Mouse (Mus musculus) left cerebral cortex, adult 9 months (tissue): ENCODE data around the gene Kif2c.

Experiments
- DNase-seq, 2 experiments: peaks; one replicate each; pipeline ENCODE4 v3.0.0; 2022; ENCODE audit warnings: low spot score in 2 of 2

The Kif2c gene

DNA sequence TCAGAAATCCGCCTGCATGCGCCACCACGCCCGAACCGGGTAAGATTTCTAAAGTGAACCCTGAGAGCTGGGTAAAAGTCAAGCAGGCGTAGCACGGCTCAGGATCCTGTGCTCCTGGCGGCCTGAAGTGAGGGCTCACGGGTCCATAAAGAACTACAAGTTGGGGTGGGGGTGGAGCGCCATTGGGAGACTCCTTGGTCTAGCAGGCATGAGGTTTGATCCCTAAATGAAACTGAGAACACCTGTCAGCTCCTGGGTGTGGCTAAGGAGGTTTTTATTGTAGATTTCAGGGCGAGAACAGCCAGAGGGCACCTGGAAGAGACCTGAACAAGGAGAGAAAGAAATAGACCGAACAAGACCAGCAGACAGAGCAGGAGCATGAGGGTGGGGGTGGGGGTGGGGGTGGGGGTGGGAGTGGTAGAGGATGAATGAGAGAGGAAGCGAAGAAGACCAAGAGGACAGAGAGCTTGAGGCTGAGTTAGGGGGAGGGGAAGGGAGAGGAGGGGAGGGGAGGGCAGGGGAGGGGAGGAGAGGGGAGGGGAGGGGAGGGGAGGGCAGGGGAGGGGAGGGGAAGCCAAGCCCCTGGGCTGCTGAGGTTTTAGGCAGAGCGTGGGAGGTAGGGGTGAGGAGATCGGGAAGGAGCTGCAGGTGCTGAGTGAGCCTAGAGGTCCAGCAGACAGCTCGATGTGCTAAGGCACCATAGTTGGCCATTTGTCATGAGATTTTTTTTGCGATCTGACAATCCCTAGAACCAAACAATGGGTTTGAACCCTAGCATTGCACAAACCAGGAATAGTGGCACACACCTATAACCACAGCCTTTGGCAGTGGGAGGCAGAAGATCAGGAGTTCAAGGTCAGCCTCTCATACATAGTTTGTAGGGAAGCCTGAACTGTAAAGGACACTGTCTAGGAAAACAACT, 43.9 kb downstream of the Kif2c start:
- DNase-seq = no peak

DNA sequence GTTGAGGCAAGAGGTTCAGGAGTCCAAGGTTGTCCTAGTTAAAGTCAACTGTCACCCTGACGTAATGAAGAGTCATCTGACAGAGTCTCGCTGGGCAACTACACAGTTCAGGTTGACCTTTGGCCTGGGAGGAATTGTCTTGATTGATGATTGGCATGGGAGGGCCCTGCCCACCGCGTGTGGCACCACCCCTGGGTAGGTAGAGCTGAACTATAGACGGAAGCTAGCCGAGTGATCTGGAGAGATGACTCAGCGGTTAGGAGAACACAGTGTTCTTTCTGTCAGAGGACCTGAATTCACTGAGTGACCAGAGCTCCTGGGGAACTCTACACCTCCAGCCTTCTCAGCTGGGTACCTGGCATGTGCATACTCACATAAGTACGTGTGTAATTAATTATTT, 46.4 kb downstream of the Kif2c start:
- no peak for DNase-seq

DNA sequence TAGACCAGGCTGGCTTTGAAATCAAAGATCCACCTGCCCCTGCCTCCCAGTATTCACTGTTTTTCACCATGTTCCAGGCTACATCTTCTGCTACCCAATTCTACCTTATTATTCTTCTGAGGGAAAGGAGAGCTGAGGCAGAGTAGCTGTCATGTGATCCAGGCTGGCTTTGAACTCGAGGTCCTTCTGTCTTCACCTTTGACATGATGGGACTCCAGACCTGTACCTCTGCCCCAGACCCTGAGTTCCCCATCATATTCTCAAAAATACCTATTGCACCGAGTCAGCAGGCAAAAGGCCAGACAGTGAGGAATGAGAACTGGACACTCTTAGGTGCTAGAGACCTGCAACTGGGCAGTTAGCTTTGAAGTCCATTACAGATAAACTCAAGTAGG, 47.8 kb downstream of the Kif2c start:
- no peak for DNase-seq

DNA sequence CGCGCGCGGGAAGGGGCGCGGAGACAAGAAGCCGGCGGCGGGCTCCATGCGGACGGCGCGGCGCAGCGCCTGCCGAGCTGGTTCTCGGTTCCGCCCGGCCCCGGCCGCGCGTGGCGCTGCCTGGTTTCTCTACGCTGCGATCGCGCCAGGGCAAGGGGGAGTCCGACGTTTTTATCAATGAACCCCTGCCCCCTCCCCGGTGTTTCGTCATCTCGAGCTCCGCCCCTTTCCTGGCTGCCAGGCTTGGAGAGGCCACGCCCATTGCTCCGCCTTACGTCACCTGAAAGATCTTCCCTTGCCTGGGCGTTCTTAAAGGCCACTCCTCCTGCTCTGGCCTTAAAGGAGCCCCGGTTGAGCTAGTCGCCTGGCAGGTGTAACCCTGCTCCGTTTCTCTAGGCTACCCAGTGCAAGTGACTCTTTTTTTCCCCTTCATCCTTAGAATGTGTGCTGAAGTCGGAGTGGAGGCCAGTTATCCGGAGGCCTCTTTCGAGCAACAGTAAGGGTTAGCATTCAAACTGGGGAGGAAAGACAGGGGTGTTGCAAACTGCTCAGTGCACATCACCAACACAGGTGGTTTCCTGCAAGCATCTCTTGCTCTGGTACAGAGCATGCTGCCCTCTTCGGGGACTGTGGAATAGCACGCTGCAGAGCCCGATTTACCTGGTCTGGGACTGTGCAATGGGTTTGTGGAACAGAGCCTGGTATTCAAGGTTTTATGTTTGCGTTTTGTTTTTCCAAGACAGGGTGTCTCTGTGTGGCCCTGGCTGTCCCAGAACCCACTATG, 48.4 kb downstream of the Kif2c start, which contains the start of gene Plk3:
Gene Plk3 (minus strand): TSS at position 147 of the 784 bp plus-strand sequence.
- peak; percentile 93 to 99 for DNase-seq

DNA sequence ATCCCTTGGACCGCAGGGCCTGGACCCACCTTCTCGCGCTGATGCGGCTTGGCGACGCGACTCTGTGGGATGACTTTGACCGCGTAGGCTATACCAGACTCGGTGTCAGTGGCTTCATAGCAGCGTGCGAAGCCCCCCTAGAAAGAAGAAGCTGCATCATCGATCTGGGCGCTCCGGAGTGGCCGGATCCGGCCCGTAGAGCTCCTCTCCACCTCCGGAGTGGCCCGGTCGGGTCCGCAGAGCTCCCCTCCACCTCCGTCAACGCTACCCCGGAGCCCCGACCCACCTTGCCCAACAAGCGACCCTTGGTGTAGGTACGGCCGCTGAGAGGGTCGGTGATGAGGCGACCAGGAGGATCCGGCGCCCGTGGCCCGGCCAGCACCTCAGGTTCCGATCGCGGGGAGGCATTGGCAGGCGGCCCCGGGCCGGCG, 49.1 kb downstream of the Kif2c start:
- DNase-seq = no peak

DNA sequence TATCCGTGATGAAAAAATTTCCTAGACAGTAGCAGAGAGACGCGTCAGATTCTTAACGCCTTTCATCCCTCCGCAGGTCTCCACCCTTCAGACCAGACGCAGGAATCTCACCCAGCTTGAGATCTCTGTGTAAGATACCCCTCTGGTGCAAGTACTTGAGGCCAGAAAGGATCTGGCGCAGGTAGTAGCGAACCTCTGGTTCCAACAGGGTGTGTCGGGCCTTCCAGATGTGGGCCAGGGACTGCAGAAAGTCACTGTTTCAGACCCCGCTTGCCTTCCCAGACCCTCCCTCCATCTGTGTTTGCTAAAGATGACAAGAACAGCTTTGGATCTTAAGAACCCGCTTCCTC, 49.7 kb downstream of the Kif2c start:
- no peak for DNase-seq

DNA sequence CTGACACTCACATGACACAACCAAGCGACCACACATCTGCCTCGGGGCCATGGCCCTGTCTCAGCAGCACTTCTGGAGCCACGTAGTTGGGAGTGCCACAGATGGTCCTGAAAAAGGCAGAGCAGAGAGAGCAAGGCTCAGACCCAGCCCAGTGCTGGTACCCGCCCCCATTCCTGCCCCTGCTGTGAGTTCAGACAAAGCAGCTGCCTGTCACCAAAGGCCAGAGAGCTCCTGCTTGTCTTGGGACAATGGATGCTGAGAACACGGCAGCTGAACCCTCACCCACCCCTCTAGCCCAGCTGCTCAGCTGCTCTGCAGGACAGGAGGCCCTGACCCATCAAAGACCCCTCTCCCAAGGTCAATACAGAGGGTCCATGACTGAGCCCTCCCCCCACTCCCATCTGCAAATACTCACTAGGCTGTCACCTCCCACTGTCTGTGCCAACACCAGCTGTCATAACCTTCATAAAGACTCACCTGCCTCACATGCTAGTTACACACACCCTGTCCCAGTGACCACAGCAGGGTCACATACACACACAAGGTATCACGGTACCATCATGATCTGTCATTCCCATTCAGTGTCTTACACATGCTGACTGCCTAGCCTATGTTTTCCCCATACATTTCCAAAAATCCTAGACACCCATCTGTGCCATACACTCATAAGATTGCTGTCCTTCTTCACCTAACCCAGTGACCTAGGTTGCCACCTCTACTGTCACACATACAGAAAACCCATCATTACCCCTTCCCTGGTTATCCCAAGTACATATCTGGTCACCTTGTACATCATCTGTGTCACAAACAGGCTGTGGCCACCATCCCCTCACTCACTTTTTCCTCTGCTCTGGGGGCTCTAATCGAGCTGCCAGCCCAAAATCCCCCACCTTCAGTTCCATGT, 50.3 kb downstream of the Kif2c start:
- no peak for DNase-seq

DNA sequence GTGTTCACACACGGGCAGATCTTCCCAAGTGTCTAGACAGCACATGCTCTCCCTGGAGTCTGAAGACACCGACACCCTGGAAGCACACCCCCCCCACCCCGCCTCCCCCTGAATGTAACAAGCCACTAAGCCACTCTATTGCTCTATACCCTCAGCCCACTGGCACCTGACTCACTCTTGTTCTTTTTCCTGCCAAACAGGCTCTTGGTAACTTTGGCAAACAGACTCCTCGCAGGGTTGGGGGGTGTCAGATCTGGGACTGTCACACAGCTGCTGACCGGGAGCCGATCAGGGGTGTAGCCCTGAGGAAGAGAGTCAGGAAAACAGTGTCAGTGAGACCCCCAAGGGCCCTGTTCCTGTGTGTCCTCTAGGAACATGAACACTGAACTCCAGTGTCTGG, 51.2 kb downstream of the Kif2c start:
- no peak for DNase-seq

DNA sequence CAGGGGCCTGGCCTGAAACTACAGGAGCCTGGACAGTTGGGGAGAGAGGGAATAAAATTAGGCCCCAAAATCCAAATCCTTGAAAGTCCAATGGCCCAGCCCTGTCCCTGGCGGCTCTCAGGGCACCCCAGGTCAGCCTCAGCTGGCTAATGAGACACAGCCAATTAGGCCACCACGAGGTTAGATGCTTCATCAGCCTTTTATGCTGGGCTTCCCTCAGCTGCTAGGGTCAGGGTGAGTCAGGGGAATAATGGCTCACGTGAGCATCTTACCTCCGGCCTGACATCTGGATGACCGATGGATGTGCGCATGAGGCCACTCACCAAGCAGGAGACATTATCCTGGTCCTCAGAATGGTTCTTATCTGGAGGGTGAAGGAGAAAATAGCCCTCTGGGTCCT, 51.6 kb downstream of the Kif2c start:
- DNase-seq = no peak

DNA sequence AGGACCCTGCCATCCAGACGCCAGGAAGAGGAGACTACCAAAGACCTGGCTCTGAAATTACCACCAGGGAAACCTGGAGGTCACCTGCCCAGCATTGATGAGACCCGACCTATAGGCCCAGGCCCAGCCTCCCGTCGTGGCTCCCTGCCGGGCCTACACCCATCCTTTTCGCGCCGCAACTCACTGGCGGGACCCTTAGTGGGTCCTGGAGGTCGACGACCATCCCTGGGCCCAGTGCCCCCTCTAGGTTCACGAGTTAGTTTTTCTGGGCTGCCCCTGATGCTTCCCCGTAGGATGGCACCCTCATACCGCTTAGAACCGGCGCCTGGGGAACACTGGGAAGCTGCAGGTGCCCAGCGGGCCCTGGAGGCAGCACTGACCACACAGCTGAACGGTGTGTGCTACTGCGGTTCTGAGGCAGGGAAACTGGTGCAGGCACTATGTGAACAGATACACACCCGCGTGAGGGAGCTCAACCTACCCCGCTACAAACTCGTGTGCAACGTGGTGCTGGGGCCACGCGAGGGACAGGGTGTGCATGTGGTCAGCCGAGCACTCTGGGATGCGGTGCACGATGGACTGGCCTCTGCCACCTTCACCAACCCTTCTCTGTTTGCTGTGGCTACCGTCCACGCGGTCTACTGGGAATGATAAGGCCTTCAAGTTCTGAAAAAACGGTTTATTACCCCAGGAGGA, 54.3 kb downstream of the Kif2c start:
- no peak for DNase-seq

DNA sequence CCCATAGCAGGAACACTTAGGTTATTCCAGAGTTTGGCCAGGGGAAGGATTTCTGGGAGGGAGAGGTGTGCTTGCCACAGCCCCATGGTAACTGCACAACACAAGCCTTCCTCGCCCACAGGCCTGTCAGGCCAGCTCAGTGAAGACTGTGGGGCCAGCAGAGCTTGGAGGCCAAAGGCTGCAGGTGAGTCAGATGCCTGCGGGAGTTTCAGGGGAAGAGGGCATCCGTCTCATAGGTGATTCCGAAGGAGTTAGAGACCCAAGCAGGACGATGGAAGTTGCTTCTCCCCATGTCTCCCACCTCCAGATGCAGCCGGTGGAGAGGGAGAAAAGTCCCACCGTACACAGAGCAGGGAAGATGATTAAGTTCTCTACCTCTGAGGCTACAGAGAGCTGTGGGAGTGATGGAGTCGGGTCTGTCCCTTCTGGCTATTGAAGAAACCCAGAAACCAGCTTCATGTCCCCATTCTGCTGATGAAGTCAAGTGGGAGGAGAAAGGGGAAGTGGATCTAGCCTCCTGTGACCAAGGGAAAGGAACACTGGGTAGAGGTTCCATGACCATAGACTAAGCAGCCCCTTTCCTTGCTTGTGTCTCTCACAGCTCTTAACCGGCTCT, 55.7 kb downstream of the Kif2c start, which contains the start of gene Tctex1d4:
Gene Tctex1d4 (plus strand): TSS at position 120 of the 616 bp plus-strand sequence.
- no peak for DNase-seq

DNA sequence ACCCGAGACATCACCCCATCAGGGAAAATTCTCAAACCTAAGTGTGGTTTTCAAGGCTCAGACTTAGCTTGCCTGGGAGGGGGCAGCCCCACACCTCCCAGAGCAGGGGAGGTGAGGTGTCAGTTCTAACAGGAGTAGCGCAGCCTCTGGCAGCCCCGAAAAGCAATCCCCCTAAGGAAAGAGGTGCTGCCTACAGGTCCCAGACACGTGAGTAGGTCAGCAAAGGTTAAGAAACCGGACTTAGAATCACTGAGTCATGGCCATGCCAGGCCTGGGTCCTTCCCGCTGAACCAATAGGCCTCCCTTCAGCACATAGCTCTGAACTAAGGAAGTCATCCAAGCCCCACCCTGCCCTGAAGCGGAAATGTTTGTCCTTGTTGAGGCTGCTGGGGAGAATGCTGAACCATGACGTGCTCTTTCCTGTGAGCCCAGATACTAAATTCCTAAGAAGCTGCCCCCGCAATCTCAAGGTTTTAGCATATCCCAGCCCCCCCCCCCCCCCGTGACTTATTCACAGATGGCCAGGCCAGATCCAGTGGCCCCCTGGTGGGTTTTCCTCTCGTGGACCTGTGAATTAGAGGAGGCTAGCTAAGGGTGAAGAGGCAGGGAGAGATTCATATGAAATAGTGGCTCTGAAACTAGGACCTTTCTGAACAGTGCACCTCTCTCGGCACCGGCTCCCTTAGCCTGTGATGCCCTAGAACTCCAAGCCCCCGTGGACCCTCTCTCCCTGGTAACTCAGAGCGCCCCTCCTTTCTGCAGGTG, 56.3 kb downstream of the Kif2c start:
- peak in 1 of 2 experiments; percentile 53 for DNase-seq

DNA sequence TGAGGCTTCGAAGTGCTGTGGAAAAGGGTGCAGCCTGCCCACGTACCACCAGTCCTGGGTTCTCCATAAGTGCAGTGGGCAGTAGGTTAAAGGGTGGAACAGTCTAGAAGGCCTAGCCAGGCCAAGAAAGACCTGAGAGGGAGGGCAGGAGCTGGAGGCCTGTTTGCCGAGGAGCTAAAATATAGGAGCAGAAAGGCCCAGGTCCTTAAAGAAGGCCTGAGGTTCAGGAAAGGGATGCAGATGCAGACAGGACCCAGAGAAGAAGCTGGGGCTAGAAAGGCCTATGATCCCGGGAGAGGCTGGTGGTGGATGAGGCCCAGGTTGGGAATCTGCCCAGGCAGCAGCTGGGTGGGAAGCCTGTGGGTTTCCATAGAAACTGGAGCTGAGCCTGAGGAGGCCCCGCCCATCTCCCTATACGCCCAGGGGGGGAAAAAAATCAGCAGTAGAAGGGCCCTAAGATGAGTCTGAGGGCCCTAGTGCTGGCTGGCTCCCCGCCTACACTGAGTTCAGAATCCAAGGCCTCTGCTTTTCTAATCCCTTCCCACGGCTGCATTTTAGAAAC, 57.0 kb downstream of the Kif2c start, which contains the start of gene Btbd19:
Gene Btbd19 (minus strand): TSS at position 378 of the 562 bp plus-strand sequence.
- DNase-seq = peak in 1 of 2 experiments; percentile 76

DNA sequence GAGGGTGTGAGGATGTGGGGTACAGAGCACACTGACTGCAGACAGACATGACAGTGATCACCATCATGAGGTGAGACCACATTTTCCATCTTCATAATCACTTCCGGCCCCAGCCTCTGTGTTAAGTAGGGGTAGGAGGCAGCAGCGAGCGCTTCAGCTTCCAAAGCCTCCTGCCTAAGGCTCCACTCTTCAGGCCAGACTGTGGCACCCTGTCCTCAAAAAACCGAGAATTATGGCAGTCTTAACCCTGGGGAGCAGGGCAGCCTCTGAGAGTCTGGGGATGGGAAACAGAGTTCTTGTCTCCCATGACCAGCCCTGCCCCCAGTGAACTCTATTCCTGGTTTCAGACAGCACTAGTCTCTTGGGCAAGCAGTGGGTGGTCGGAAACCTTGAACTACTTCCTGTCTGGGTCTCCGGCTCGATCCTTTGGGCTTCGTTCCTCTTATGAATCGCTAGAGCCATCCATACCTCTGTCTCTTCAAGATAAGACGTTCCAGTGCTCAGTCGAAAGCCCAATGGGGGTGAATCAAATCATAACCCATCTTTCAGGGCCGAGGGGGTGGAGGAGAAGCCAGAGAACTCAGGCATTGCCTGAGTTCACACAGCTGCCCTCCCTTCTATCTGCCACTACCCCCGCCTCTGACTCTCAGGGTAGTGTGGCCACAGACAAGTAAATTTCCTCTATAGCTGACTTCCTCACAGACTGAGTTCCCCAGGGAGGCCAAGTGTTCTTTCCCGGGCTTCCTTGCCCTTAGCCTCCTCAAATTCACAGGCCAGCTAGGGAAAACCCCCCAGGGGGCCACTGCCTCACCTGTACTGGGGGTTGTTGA, 57.7 kb downstream of the Kif2c start:
- peak in 1 of 2 experiments; percentile 59 for DNase-seq

DNA sequence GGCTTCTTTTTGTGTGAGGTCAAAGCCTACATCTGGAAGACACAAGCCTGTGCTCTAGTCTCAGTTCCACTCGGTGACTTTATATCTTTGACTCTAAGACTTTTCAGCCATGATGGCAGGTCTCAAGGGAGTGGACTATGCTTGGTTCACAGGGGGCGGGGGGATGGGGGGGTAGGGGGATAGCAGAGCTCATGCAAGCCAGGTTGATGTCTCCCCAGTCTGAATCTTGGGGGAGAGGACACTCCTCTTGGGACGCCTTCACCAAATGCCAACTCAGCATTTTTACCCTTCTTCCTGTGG, 58.3 kb downstream of the Kif2c start:
- no peak for DNase-seq

DNA sequence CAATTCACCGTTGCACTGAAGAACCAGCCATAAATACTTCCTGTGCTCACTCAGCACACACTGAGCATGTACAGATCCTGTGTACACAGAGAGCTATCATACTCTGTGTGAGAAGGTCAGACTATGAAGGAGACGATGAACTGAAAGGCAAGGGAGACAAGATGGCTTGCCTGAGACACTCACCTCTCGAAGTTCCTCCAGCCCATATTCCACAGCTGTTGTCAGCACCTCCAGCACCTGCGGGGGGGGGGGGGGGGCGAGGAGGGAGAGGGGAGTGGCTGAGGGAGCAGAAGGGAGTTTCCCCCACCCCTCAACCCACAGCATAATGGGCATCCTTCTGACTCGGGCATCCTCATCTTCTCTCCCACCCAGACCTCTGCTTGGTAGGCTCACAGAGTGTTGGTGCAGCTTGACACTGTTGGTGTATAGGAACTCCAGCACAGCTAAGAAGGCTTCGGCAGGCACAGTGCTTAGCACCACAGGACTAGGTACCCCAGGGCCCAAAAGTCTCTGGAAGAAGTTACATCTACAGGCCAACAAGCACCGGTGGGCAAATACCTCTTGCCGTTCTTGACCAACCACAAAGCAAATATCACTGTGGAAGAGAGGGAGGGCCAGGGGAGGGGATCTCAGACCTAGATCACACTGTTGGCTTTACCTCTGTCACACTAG, 58.8 kb downstream of the Kif2c start:
- no peak for DNase-seq

DNA sequence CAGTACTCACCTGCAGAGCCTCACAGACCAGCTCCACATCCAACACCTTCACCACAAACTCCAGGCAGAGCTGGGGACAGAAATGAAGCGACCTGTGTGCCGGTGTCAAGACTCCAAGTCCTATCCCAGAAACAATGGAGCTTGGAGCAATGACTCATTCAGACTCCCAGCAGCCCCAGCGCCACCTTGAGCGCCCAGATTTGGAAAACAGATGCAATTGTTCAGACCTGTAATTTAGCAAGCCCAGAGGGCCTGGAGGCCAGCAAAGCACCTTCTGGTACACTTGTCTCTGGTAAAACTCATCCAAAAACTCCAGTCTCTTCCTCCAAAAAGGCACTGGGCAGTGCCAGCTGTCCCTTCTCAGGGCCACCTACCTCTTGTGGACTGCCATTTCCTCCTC, 60.2 kb downstream of the Kif2c start:
- DNase-seq = no peak
